Mouse (Mus musculus) heart, embryonic 13.5 days (tissue): ENCODE measurements around the gene Glis2. TPM values are rescaled to one million over a fixed set of nuclear protein-coding genes. Genes with fewer than 3 reads are reported as not detected.

Source experiments
- ATAC-seq: fragments of 200-750 bp; cut with Nextera tagmentation; 2 replicates; pipeline ENCODE4 v1.8.0; 2017; ENCODE audit warnings: moderate TSS enrichment; ENCODE audit not compliant: insufficient number of reproducible peaks, low FRiP score, low TSS enrichment; ENCODE audit errors: extremely low read depth
- H3K27ac ChIP-seq: fragments of 300-500 bp; sonication (generic); replicated peaks from 2 replicates; pipeline ENCODE4 v1.5.1; 2015; ENCODE audit warnings: moderate library complexity, mild to moderate bottlenecking, inconsistent platforms
- H3K27me3 ChIP-seq: fragments of 300-500 bp; sonication (generic); replicated peaks from 2 replicates; pipeline ENCODE4 v1.6.1; 2015; ENCODE audit warnings: mild to moderate bottlenecking, inconsistent platforms
- H3K36me3 ChIP-seq: fragments of 300-500 bp; sonication (generic); 2 replicates; pipeline ENCODE4 v1.6.1; 2015; ENCODE audit warnings: mild to moderate bottlenecking, inconsistent platforms
- H3K4me1 ChIP-seq: fragments of 300-500 bp; sonication (generic); 2 replicates; pipeline ENCODE4 v1.6.1; 2015; ENCODE audit warnings: inconsistent platforms
- H3K4me2 ChIP-seq: fragments of 300-500 bp; sonication (generic); 2 replicates; pipeline ENCODE4 v1.6.1; 2015; ENCODE audit warnings: inconsistent platforms, mild to moderate bottlenecking, moderate library complexity
- H3K4me3 ChIP-seq: fragments of 300-500 bp; sonication (generic); 2 replicates; pipeline ENCODE4 v1.5.1; 2015; ENCODE audit warnings: moderate library complexity, mild to moderate bottlenecking, inconsistent platforms
- H3K9ac ChIP-seq: fragments of 300-500 bp; sonication (generic); 2 replicates; pipeline ENCODE4 v1.6.1; 2015; ENCODE audit warnings: inconsistent platforms, mild to moderate bottlenecking, moderate library complexity
- H3K9me3 ChIP-seq: fragments of 300-500 bp; sonication (generic); 2 replicates; pipeline ENCODE4 v1.6.1; 2016; ENCODE audit warnings: inconsistent platforms
- WGBS: fragments of 180-500 bp; shearing (Covaris S2); methylation state at CpG from one replicate; pipeline ENCODE4 v1.1.7; 2015; ENCODE audit warnings: mixed read lengths; 5-methylcytosine and 5-hydroxymethylcytosine counted together
- polyA plus RNA-seq: library from polyadenylated mRNA; unstranded; fragments of >200 nt; fragmentation: Nextera tagmentation; extraction: Ambion mirVana; gene quantifications from 2 replicates; pipeline ENCODE4 v1.2.1, GENCODE M21; 2015

Gene Glis2
- polyA plus RNA-seq, 1 experiment from 2014 or later: 23.5 TPM

DNA sequence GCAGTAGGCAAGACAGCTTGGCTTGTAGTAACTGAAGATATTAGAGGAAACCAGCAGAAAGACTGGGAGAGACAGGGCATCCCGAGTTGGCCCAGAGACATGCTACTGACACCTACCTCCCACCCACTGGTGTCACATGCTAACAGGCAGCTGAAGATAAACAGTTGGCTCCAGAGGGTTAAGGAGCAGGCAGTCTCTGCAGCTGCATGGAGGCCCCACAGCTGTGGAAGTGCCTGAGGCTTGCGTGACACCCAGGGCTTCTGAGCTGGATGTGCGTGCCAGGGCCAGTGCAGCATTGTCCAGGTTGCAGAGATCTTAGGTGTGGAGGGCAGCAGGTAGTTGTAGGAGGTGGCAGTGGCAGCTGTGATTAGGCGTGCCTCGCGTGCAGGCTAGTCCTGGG is 32.6 kb downstream of the Glis2 start:
- ATAC-seq: no peak
- Histone ChIP-seq H3K9me3 (no peaks in the 10 kb centered on the region), H3K4me2 (no peak overlapping the region), H3K4me3 (no peak overlapping the region), H3K27ac (0 out of 2 replicates have a peak overlapping the region, but pooled peaks have one; percentile 17), H3K4me1 (peaks cover 34% of the 10 kb centered on the region), H3K9ac (peak overlapping the region; percentile 30; the same call in 1 of the 2 replicates), H3K36me3 (peaks cover 14% of the 10 kb centered on the region), H3K27me3 (no peaks in the 10 kb centered on the region)
- 55% methylated on average over 6 of the region's 6 CpGs for WGBS

GRCm38 (mm10) chr16:4628898-4629419 is 34.4 kb downstream of the Glis2 start:
- Histone ChIP-seq H3K4me3 (no peak overlapping the region), H3K36me3 (peaks cover 21% of the 10 kb centered on the region), H3K9me3 (no peaks in the 10 kb centered on the region), H3K9ac (no peak overlapping the region), H3K4me2 (no peak overlapping the region), H3K4me1 (peaks cover 19% of the 10 kb centered on the region), H3K27me3 (no peaks in the 10 kb centered on the region), H3K27ac (no peak overlapping the region)
- 90% methylated on average over 9 of the region's 9 CpGs for WGBS
- no peak for ATAC-seq

DNA sequence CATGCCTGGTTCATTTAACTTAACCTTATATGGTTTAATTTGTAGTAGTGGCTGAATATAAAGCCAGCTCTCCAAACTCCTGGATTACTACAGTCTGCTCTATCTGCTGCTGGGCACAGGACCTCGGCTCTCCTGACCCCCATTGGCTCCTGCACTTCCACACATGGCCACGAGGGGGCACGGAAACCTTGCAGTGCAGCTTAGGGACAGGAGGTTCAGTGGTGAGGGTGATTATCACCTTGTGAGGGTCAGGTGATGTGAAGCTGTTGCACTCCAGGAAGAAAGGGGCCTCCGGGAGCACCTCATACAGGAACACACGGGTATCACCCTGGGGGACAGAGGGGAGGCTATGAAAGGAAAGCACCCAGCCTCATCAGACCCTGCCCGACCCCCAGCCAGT is 35.4 kb downstream of the Glis2 start:
- no peaks in the 10 kb centered on the region for H3K9me3 ChIP-seq
- H3K27me3 ChIP-seq: no peaks in the 10 kb centered on the region
- H3K4me1 ChIP-seq: peaks cover 27% of the 10 kb centered on the region
- no peak for ATAC-seq
- H3K4me3 ChIP-seq: no peak overlapping the region
- H3K4me2 ChIP-seq: no peak overlapping the region
- no peak overlapping the region for H3K9ac ChIP-seq
- WGBS: 20% methylated on average over 6 of the region's 6 CpGs
- peaks cover 21% of the 10 kb centered on the region for H3K36me3 ChIP-seq
- no peak overlapping the region for H3K27ac ChIP-seq

DNA sequence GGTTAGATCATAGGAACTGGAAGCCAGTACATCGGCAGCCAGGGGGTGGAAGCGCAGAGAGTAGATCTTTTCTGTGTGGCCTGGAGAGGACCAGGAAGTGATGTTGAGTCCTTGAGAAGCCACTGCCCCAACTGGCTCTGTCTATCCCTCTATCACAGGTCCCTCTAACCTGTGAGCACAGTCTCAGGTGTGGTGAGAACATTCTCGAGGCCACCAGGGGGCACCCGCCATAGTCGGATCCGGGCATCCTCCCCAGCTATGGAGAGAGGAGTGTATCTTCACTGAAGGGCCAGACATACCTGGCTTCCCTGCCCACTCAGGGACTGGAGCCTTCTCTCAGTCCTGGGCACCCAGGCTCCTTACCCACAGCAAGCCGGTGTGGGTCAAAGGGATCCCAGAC is 37.5 kb downstream of the Glis2 start:
- Histone ChIP-seq H3K27ac (no peak overlapping the region), H3K9ac (no peak overlapping the region), H3K9me3 (no peaks in the 10 kb centered on the region), H3K27me3 (no peaks in the 10 kb centered on the region), H3K4me1 (peaks cover 35% of the 10 kb centered on the region), H3K4me2 (no peak overlapping the region), H3K36me3 (peaks cover 16% of the 10 kb centered on the region), H3K4me3 (no peak overlapping the region)
- no peak for ATAC-seq
- WGBS: 47% methylated on average over 7 of the region's 7 CpGs

GRCm38 (mm10) chr16:4633661-4634060 is 39.1 kb downstream of the Glis2 start:
- Histone ChIP-seq H3K9ac (no peak overlapping the region), H3K27me3 (no peaks in the 10 kb centered on the region), H3K4me3 (no peak overlapping the region), H3K4me1 (peaks cover 29% of the 10 kb centered on the region), H3K36me3 (peaks cover 7% of the 10 kb centered on the region), H3K27ac (no peak overlapping the region), H3K9me3 (no peaks in the 10 kb centered on the region), H3K4me2 (no peak overlapping the region)
- 90% methylated on average over 3 of the region's 3 CpGs for WGBS
- no peak for ATAC-seq

- Histone ChIP-seq H3K36me3 (peaks cover 7% of the 10 kb centered on the region), H3K9ac (peak overlapping the region; percentile 40; the same call in 1 of the 2 replicates), H3K4me3 (no peak overlapping the region), H3K9me3 (no peaks in the 10 kb centered on the region), H3K27ac (0 out of 2 replicates have a peak overlapping the region, but pooled peaks have one; percentile 42), H3K27me3 (no peaks in the 10 kb centered on the region), H3K4me2 (no peak overlapping the region), H3K4me1 (peaks cover 39% of the 10 kb centered on the region)
- no peak for ATAC-seq
- WGBS: 60% methylated on average over 9 of the region's 9 CpGs
These were observed 40.2 kb downstream of the Glis2 start for GRCm38 (mm10) chr16:4634681-4635080.

GRCm38 (mm10) chr16:4635760-4636159 is 41.2 kb downstream of the Glis2 start:
- Histone ChIP-seq H3K9ac (peak overlapping the region; percentile 13; the same call in 1 of the 2 replicates), H3K4me2 (no peak overlapping the region), H3K9me3 (no peaks in the 10 kb centered on the region), H3K27me3 (no peaks in the 10 kb centered on the region), H3K27ac (no peak overlapping the region), H3K4me3 (no peak overlapping the region), H3K36me3 (peaks cover 7% of the 10 kb centered on the region), H3K4me1 (peaks cover 44% of the 10 kb centered on the region)
- no peak for ATAC-seq
- 51% methylated on average over 4 of the region's 4 CpGs for WGBS

DNA sequence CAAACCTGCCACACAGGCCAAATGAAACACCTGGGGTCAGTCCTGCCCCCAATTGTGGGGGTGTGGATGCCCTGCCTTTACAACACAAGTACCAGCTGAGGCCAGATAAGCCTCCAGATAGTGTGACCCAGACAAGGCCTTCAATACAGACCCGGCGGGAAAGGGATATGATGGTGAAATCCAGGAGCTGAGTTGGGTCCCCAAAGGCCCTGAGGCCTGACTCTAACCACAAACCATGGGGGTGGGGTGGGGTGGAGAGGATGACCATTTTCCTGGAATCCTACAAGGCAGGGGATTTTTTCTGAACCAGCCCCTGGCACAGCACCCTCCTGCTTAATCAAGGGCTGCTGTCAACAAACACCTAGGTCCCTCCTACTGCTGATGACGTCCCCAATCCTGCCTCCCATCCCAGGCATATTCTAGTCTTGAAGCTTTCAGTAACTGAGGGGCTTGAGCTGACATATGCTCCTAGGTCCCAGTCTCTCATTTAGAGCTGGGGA is 44.4 kb downstream of the Glis2 start:
- H3K27ac ChIP-seq: no peak overlapping the region
- peaks cover 75% of the 10 kb centered on the region for H3K4me1 ChIP-seq
- WGBS: 57% methylated on average over 3 of the region's 3 CpGs
- no peaks in the 10 kb centered on the region for H3K27me3 ChIP-seq
- H3K4me3 ChIP-seq: no peak overlapping the region
- no peak for ATAC-seq
- no peaks in the 10 kb centered on the region for H3K9me3 ChIP-seq
- H3K4me2 ChIP-seq: 0 out of 2 replicates have a peak overlapping the region, but pooled peaks have one; percentile 82
- H3K36me3 ChIP-seq: peaks cover 5% of the 10 kb centered on the region; the same call in 1 of the 2 replicates
- no peak overlapping the region for H3K9ac ChIP-seq

DNA sequence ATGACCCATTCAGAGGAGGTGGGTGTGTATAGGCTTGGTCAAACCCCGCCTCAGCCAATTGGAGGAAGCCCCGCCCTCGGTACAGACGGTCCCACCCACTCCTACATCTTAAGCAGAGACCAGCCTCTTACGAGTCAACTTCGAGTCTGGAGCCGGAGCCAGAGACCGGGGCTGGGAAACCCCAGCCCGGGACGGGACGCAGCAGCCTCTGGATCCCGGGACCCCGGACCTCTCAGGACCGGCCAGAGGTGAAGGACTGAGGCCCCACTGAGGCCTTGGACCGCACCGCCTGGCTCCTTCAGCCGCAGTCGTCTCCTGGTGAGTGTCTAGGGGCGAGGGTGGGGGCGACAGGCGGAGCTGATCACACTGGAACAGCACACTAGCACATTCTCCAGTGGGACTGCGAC is 45.3 kb downstream of the Glis2 start, which contains the start of the genes Vasn and Dnaja3:
Gene Vasn, plus strand, starts transcription at position 111 of the 407 bp plus-strand sequence.
Gene Dnaja3, plus strand, starts transcription at position 159 of the 407 bp plus-strand sequence.
- 2% methylated on average over 22 of the region's 22 CpGs for WGBS
- peaks cover 75% of the 10 kb centered on the region for H3K4me1 ChIP-seq

GRCm38 (mm10) chr16:4640267-4641005 is 45.9 kb downstream of the Glis2 start:
- H3K4me1 ChIP-seq: peaks cover 75% of the 10 kb centered on the region
- 7% methylated on average over 17 of the region's 17 CpGs for WGBS

More for the DNA sequence above, 45.3 kb downstream of the Glis2 start, which contains the start of the genes Vasn and Dnaja3:
- H3K4me3 ChIP-seq: peak within 1 kb of the TSS; percentile 70
- peak within 1 kb of the TSS; percentile 92 for H3K27ac ChIP-seq
- H3K4me2 ChIP-seq: peak within 1 kb of the TSS; percentile 82
- H3K36me3 ChIP-seq: peaks cover 5% of the 10 kb centered on the region; the same call in 1 of the 2 replicates
- H3K27me3 ChIP-seq: no peaks in the 10 kb centered on the region
- no peaks in the 10 kb centered on the region for H3K9me3 ChIP-seq
- peak within 1 kb of the TSS; percentile 90 for H3K9ac ChIP-seq
- ATAC-seq: peak; percentile 70

GRCm38 (mm10) chr16:4641119-4641838 is 46.8 kb downstream of the Glis2 start:
- H3K9ac ChIP-seq: peak overlapping the region; percentile 90
- H3K4me1 ChIP-seq: peaks cover 75% of the 10 kb centered on the region

More at GRCm38 (mm10) chr16:4640267-4641005, 45.9 kb downstream of the Glis2 start:
- Histone ChIP-seq H3K36me3 (peaks cover 9% of the 10 kb centered on the region), H3K27ac (peak overlapping the region; percentile 92), H3K4me3 (peak overlapping the region; percentile 70), H3K4me2 (peak overlapping the region; percentile 82), H3K9ac (peak overlapping the region; percentile 90), H3K27me3 (no peaks in the 10 kb centered on the region), H3K9me3 (no peaks in the 10 kb centered on the region)
- no peak for ATAC-seq

More at GRCm38 (mm10) chr16:4641119-4641838, 46.8 kb downstream of the Glis2 start:
- no peaks in the 10 kb centered on the region for H3K27me3 ChIP-seq
- peak overlapping the region; percentile 92 for H3K27ac ChIP-seq
- 19% methylated on average over 3 of the region's 3 CpGs for WGBS
- H3K36me3 ChIP-seq: peaks cover 12% of the 10 kb centered on the region
- ATAC-seq: no peak
- H3K4me3 ChIP-seq: peak overlapping the region; percentile 70
- no peaks in the 10 kb centered on the region for H3K9me3 ChIP-seq
- peak overlapping the region; percentile 82 for H3K4me2 ChIP-seq
